Mouse (Mus musculus) lung, postnatal 0 days (tissue): ENCODE measurements around the gene Higd1c. TPM values are rescaled to one million over a fixed set of nuclear protein-coding genes. Genes with fewer than 3 reads are reported as not detected.
"Not testable (repeated sequence)": the region's sequence is repeated elsewhere in the genome, so short reads cannot be mapped to it uniquely, and the experiment has no call there.

Experiments used
- ATAC-seq: fragments of 200-750 bp; cut with Nextera tagmentation; 2 replicates; pipeline ENCODE4 v1.8.0; 2017; ENCODE audit warnings: moderate library complexity
- DNase-seq: peaks from one replicate; pipeline ENCODE4 v3.0.0-alpha.2; 2016; ENCODE audit warnings: low spot score
- H3K27ac ChIP-seq: fragments of 300-500 bp; sonication (generic); 2 replicates; pipeline ENCODE4 v1.5.1; 2014; ENCODE audit warnings: antibody characterized with exemption, mild to moderate bottlenecking, low read length, mixed read lengths
- H3K27me3 ChIP-seq: fragments of 300-500 bp; sonication (generic); replicated peaks from 2 replicates; pipeline ENCODE4 v1.6.1; 2014; ENCODE audit warnings: low read length, mixed read lengths; ENCODE audit not compliant: insufficient read depth
- H3K36me3 ChIP-seq: fragments of 300-500 bp; sonication (generic); 2 replicates; pipeline ENCODE4 v1.6.1; 2014; ENCODE audit warnings: low read length, mixed read lengths; ENCODE audit not compliant: insufficient read depth
- H3K4me1 ChIP-seq: fragments of 300-500 bp; sonication (generic); 2 replicates; pipeline ENCODE4 v1.6.1; 2014; ENCODE audit warnings: antibody characterized with exemption, low read depth, low read length, mixed read lengths; ENCODE audit not compliant: insufficient read depth
- H3K4me2 ChIP-seq: fragments of 300-500 bp; sonication (generic); replicated peaks from 2 replicates; pipeline ENCODE4 v1.6.1; 2014; ENCODE audit warnings: low read depth, mild to moderate bottlenecking, low read length, moderate library complexity, mixed read lengths
- H3K4me3 ChIP-seq: fragments of 300-500 bp; sonication (generic); 2 replicates; pipeline ENCODE4 v1.5.1; 2014; ENCODE audit warnings: low read depth, low read length
- H3K9ac ChIP-seq: fragments of 300-500 bp; sonication (generic); replicated peaks from 2 replicates; pipeline ENCODE4 v1.6.1; 2014; ENCODE audit warnings: low read depth, mild to moderate bottlenecking
- H3K9me3 ChIP-seq: fragments of 300-500 bp; sonication (generic); 2 replicates; pipeline ENCODE4 v1.6.1; 2016; ENCODE audit warnings: low read length, mixed read lengths
- CTCF ChIP-seq: IDR thresholded peaks from 2 replicates; pipeline ENCODE4 v1.5.1; 2016; ENCODE audit warnings: antibody characterized with exemption, mild to moderate bottlenecking
- EP300 ChIP-seq: IDR thresholded peaks from 2 replicates; pipeline ENCODE4 v1.6.1; 2016; ENCODE audit warnings: antibody characterized with exemption, mild to moderate bottlenecking, control low read depth
- WGBS: fragments of 180-500 bp; shearing (Covaris S2); extraction: QIAGEN DNeasy Blood & Tissue Kit; methylation state at CpG from one replicate; pipeline ENCODE4 v1.1.7; 2014; 5-methylcytosine and 5-hydroxymethylcytosine counted together
- polyA plus RNA-seq: library from polyadenylated mRNA; unstranded; fragments of >200 nt; fragmentation: Nextera tagmentation; extraction: Ambion mirVana; gene quantifications from 2 replicates; pipeline ENCODE4 v1.2.1, GENCODE M21; 2015

Higd1c gene
- polyA plus RNA-seq, 1 experiment from 2014 or later = not detected

- WGBS = 83% methylated on average over 3 of the region's 3 CpGs
- Histone ChIP-seq H3K27ac (no peak overlapping the region), H3K4me2 (no peak overlapping the region), H3K27me3 (no peaks in the 10 kb centered on the region), H3K9me3 (no peaks in the 10 kb centered on the region), H3K36me3 (no peaks in the 10 kb centered on the region), H3K9ac (no peak overlapping the region), H3K4me1 (peaks cover 2% of the 10 kb centered on the region; the same call in 1 of the 2 replicates), H3K4me3 (no peak overlapping the region)
- TF ChIP-seq CTCF = no peak
- TF ChIP-seq EP300 = no peak
- ATAC-seq (no peak), DNase-seq (no peak)
Observed at GRCm38 (mm10) chr15:100325235-100325634, 39.1 kb upstream of the Higd1c start.

- not testable (repeated sequence) for DNase-seq, H3K27ac ChIP-seq, H3K4me2 ChIP-seq, ATAC-seq, H3K9me3 ChIP-seq, H3K9ac ChIP-seq, H3K4me3 ChIP-seq, H3K4me1 ChIP-seq, H3K27me3 ChIP-seq, H3K36me3 ChIP-seq
- peak; percentile 47 for TF ChIP-seq CTCF
- 65% methylated on average over 3 of the region's 4 CpGs for WGBS
Observed at GRCm38 (mm10) chr15:100328089-100328488, 36.3 kb upstream of the Higd1c start.

- not testable (repeated sequence) for H3K4me1 ChIP-seq, H3K36me3 ChIP-seq, H3K27ac ChIP-seq, H3K27me3 ChIP-seq, H3K9ac ChIP-seq, H3K9me3 ChIP-seq, H3K4me3 ChIP-seq, H3K4me2 ChIP-seq, DNase-seq, ATAC-seq
- 84% methylated on average over 9 of the region's 10 CpGs for WGBS
Observed at GRCm38 (mm10) chr15:100329336-100329735, 35.0 kb upstream of the Higd1c start.

GRCm38 (mm10) chr15:100330739-100331138, 33.6 kb upstream of the Higd1c start:
- H3K36me3 ChIP-seq = no peaks in the 10 kb centered on the region
- no peak overlapping the region for H3K4me3 ChIP-seq
- H3K9ac ChIP-seq = no peak overlapping the region
- H3K4me1 ChIP-seq = no peaks in the 10 kb centered on the region
- no peaks in the 10 kb centered on the region for H3K9me3 ChIP-seq
- no peak overlapping the region for H3K4me2 ChIP-seq
- H3K27me3 ChIP-seq = no peaks in the 10 kb centered on the region
- no peak for ATAC-seq
- H3K27ac ChIP-seq = no peak overlapping the region
- WGBS = 82% methylated on average over 7 of the region's 7 CpGs
- TF ChIP-seq EP300 (no peak), CTCF (no peak)
- no peak for DNase-seq

GRCm38 (mm10) chr15:100332077-100332961, 32.0 kb upstream of the Higd1c start:
- H3K9me3 ChIP-seq, H3K27me3 ChIP-seq, H3K4me2 ChIP-seq, H3K4me1 ChIP-seq, H3K36me3 ChIP-seq, H3K4me3 ChIP-seq, H3K27ac ChIP-seq, DNase-seq, H3K9ac ChIP-seq: not testable (repeated sequence)
- WGBS = 31% methylated on average over 2 of the region's 10 CpGs
- ATAC-seq = peak; percentile 70
- peak; percentile 32 for TF ChIP-seq CTCF

- no peak within 1 kb of the TSS for H3K27ac ChIP-seq
- no peaks in the 10 kb centered on the region for H3K36me3 ChIP-seq
Observed at GRCm38 (mm10) chr15:100334629-100335028, 29.7 kb upstream of the Higd1c start, which contains the start of gene Mettl7a3. Gene Mettl7a3 (plus strand): TSS chr15:100334929.

GRCm38 (mm10) chr15:100337328-100337727, 27.0 kb upstream of the Higd1c start:
- not testable (repeated sequence) for H3K9me3 ChIP-seq, H3K4me2 ChIP-seq, H3K36me3 ChIP-seq, H3K27me3 ChIP-seq, H3K4me3 ChIP-seq, DNase-seq, ATAC-seq, H3K27ac ChIP-seq, H3K9ac ChIP-seq, H3K4me1 ChIP-seq

More at GRCm38 (mm10) chr15:100334629-100335028, 29.7 kb upstream of the Higd1c start, which contains the start of gene Mettl7a3:
- H3K4me3 ChIP-seq = no peak within 1 kb of the TSS
- DNase-seq (no peak), ATAC-seq (no peak)
- TF ChIP-seq EP300 = no peak
- no peak for TF ChIP-seq CTCF
- H3K9me3 ChIP-seq = no peaks in the 10 kb centered on the region
- H3K4me2 ChIP-seq = no peak within 1 kb of the TSS
- no peaks in the 10 kb centered on the region for H3K4me1 ChIP-seq
- WGBS = 73% methylated on average over 10 of the region's 10 CpGs
- H3K27me3 ChIP-seq = no peaks in the 10 kb centered on the region
- no peak within 1 kb of the TSS for H3K9ac ChIP-seq
